Mouse (Mus musculus): ENCODE measurements at regions not wholly inside any gene's neighbourhood (a gene's known extent, or its start where the extent isn't known, plus 50 kb on each side); places are given as distances from the start of the nearest gene placed in this dataset.

GRCm38 (mm10) chr14:58907359-58907758, 235.3 kb downstream of the 1700129C05Rik start:
- 88% methylated on average over 3 of the region's 3 CpGs for WGBS
- Histone ChIP-seq H3K36me3 (ENCODE audit: control insufficient read depth, insufficient read depth, low read length) (no peaks in the 10 kb centered on the region), H3K27ac (ENCODE audit: low read depth, low read length) (no peak overlapping the region), H3K4me3 (ENCODE audit: low read depth, low read length) (no peak overlapping the region), H3K9ac (ENCODE audit: low read length) (no peak overlapping the region), H3K4me1 (replicated peaks; ENCODE audit: control insufficient read depth, insufficient read depth, low read length) (no peaks in the 10 kb centered on the region), H3K27me3 (ENCODE audit: control insufficient read depth, insufficient read depth, low read length) (no peaks in the 10 kb centered on the region), H3K4me2 (ENCODE audit: low read depth, low read length, severe bottlenecking) (no peak overlapping the region), H3K9me3 (ENCODE audit: control insufficient read depth, low read length) (no peaks in the 10 kb centered on the region)
- DNase-seq (ENCODE audit: low spot score) (no peak), ATAC-seq (replicated peaks; ENCODE audit: low FRiP score) (no peak)

GRCm38 (mm10) chr14:58906631-58907030, 236.1 kb downstream of the 1700129C05Rik start:
- Histone ChIP-seq H3K36me3 (ENCODE audit: control insufficient read depth, insufficient read depth, low read length) (no peaks in the 10 kb centered on the region), H3K9me3 (ENCODE audit: control insufficient read depth, low read length) (no peaks in the 10 kb centered on the region), H3K4me3 (ENCODE audit: low read depth, low read length) (no peak overlapping the region), H3K27me3 (ENCODE audit: control insufficient read depth, insufficient read depth, low read length) (no peaks in the 10 kb centered on the region), H3K4me2 (ENCODE audit: low read depth, low read length, severe bottlenecking) (no peak overlapping the region), H3K4me1 (replicated peaks; ENCODE audit: control insufficient read depth, insufficient read depth, low read length) (no peaks in the 10 kb centered on the region), H3K9ac (ENCODE audit: low read length) (no peak overlapping the region), H3K27ac (ENCODE audit: low read depth, low read length) (no peak overlapping the region)
- ATAC-seq (replicated peaks; ENCODE audit: low FRiP score) (no peak), DNase-seq (ENCODE audit: low spot score) (no peak)
- WGBS: 91% methylated on average over 4 of the region's 4 CpGs

- no peak for ATAC-seq (replicated peaks; ENCODE audit: low FRiP score)
- Histone ChIP-seq H3K27ac (ENCODE audit: low read depth, low read length) (no peak overlapping the region), H3K36me3 (ENCODE audit: control insufficient read depth, insufficient read depth, low read length) (no peaks in the 10 kb centered on the region), H3K27me3 (ENCODE audit: control insufficient read depth, insufficient read depth, low read length) (no peaks in the 10 kb centered on the region), H3K4me1 (replicated peaks; ENCODE audit: control insufficient read depth, insufficient read depth, low read length) (peaks cover 10% of the 10 kb centered on the region; the same call in 1 of the 2 replicates), H3K4me2 (ENCODE audit: low read depth, low read length, severe bottlenecking) (peak overlapping the region; percentile 26; the same call in 1 of the 2 replicates), H3K9me3 (ENCODE audit: control insufficient read depth, low read length) (no peaks in the 10 kb centered on the region), H3K9ac (ENCODE audit: low read length) (no peak overlapping the region), H3K4me3 (ENCODE audit: low read depth, low read length) (no peak overlapping the region)
- no peak for DNase-seq (ENCODE audit: low spot score)
- 25% methylated on average over 14 of the region's 14 CpGs for WGBS
Observed at GRCm38 (mm10) chr14:58868176-58868949, 274.3 kb downstream of the 1700129C05Rik start.

GRCm38 (mm10) chr14:58867396-58868107, 275.1 kb downstream of the 1700129C05Rik start:
- ATAC-seq (replicated peaks; ENCODE audit: low FRiP score): no peak
- peak overlapping the region; percentile 26; the same call in 1 of the 2 replicates for H3K4me2 ChIP-seq (ENCODE audit: low read depth, low read length, severe bottlenecking)

DNA sequence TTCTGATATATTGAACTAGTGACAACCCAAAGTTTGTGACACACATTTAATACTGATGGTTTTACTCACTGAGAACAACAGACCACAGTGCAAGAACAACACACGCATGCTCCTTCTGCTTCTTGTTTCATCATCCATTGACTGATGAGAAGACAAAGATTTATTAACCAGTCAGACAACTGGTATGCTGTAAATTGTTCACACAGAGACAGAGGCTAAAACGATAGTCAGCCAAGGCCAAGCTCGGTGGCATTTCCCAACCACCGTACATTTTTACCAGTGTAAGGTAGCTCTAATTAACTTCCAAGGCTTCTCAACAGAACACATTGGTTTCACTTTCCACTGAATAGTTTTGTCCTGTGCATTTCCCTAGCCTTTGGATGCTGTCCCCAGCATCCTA, 287.8 kb downstream of the 1700129C05Rik start:
- DNase-seq (ENCODE audit: low spot score): no peak
- ATAC-seq (replicated peaks; ENCODE audit: low FRiP score): no peak

More at GRCm38 (mm10) chr14:58867396-58868107, 275.1 kb downstream of the 1700129C05Rik start:
- Histone ChIP-seq H3K4me1 (replicated peaks; ENCODE audit: control insufficient read depth, insufficient read depth, low read length) (peaks cover 10% of the 10 kb centered on the region; the same call in 1 of the 2 replicates), H3K27me3 (ENCODE audit: control insufficient read depth, insufficient read depth, low read length) (no peaks in the 10 kb centered on the region), H3K36me3 (ENCODE audit: control insufficient read depth, insufficient read depth, low read length) (no peaks in the 10 kb centered on the region), H3K9me3 (ENCODE audit: control insufficient read depth, low read length) (no peaks in the 10 kb centered on the region), H3K9ac (ENCODE audit: low read length) (no peak overlapping the region), H3K27ac (ENCODE audit: low read depth, low read length) (no peak overlapping the region), H3K4me3 (ENCODE audit: low read depth, low read length) (no peak overlapping the region)
- DNase-seq (ENCODE audit: low spot score): no peak
- 36% methylated on average over 13 of the region's 13 CpGs for WGBS

DNA sequence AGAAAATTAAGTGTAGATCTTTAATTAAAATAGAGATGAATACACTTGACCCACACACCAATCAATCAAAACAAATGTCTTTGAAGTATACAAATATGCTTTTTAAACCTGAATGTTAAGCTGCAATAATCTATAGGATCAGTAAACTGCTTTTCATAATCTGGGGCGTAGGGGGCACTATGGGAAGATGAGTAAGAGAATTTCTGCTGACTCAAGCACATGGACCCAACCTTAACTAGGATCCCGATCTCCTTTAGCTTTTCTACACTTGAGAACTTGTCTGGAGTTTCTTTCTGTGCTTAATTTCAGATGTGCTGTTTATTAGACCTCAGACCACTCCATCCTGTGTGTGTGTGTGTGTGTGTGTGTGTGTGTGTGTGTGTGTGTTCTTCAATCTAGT, 298.1 kb downstream of the 1700129C05Rik start:
- Histone ChIP-seq H3K9me3 (ENCODE audit: control insufficient read depth, low read length) (no peaks in the 10 kb centered on the region), H3K9ac (ENCODE audit: low read length) (no peak overlapping the region), H3K27me3 (ENCODE audit: control insufficient read depth, insufficient read depth, low read length) (no peaks in the 10 kb centered on the region), H3K4me2 (ENCODE audit: low read depth, low read length, severe bottlenecking) (no peak overlapping the region), H3K36me3 (ENCODE audit: control insufficient read depth, insufficient read depth, low read length) (no peaks in the 10 kb centered on the region), H3K4me3 (ENCODE audit: low read depth, low read length) (no peak overlapping the region), H3K27ac (ENCODE audit: low read depth, low read length) (no peak overlapping the region), H3K4me1 (replicated peaks; ENCODE audit: control insufficient read depth, insufficient read depth, low read length) (no peaks in the 10 kb centered on the region)
- ATAC-seq (replicated peaks; ENCODE audit: low FRiP score): no peak
- DNase-seq (ENCODE audit: low spot score): no peak
- 88% methylated on average over 2 of the region's 2 CpGs for whole genome bisulfite sequencing

More for the DNA sequence above, 287.8 kb downstream of the 1700129C05Rik start:
- Histone ChIP-seq H3K27ac (ENCODE audit: low read depth, low read length) (no peak overlapping the region), H3K9ac (ENCODE audit: low read length) (no peak overlapping the region), H3K27me3 (ENCODE audit: control insufficient read depth, insufficient read depth, low read length) (no peaks in the 10 kb centered on the region), H3K4me3 (ENCODE audit: low read depth, low read length) (no peak overlapping the region), H3K4me2 (ENCODE audit: low read depth, low read length, severe bottlenecking) (no peak overlapping the region), H3K9me3 (ENCODE audit: control insufficient read depth, low read length) (no peaks in the 10 kb centered on the region), H3K36me3 (ENCODE audit: control insufficient read depth, insufficient read depth, low read length) (no peaks in the 10 kb centered on the region), H3K4me1 (replicated peaks; ENCODE audit: control insufficient read depth, insufficient read depth, low read length) (no peaks in the 10 kb centered on the region)
- WGBS: 92% methylated on average over 4 of the region's 4 CpGs

GRCm38 (mm10) chr14:58842196-58842886, 300.4 kb downstream of the 1700129C05Rik start:
- Histone ChIP-seq H3K9me3 (ENCODE audit: control insufficient read depth, low read length) (no peaks in the 10 kb centered on the region), H3K4me2 (ENCODE audit: low read depth, low read length, severe bottlenecking) (no peak overlapping the region), H3K4me1 (replicated peaks; ENCODE audit: control insufficient read depth, insufficient read depth, low read length) (no peaks in the 10 kb centered on the region), H3K27me3 (ENCODE audit: control insufficient read depth, insufficient read depth, low read length) (no peaks in the 10 kb centered on the region), H3K36me3 (ENCODE audit: control insufficient read depth, insufficient read depth, low read length) (no peaks in the 10 kb centered on the region), H3K27ac (ENCODE audit: low read depth, low read length) (no peak overlapping the region), H3K4me3 (ENCODE audit: low read depth, low read length) (no peak overlapping the region), H3K9ac (ENCODE audit: low read length) (no peak overlapping the region)
- DNase-seq (ENCODE audit: low spot score) (no peak), ATAC-seq (replicated peaks; ENCODE audit: low FRiP score) (no peak)
- 96% methylated on average over 1 of the region's 1 CpGs for WGBS

GRCm38 (mm10) chr14:58822938-58823337, 319.8 kb downstream of the 1700129C05Rik start:
- H3K4me2 ChIP-seq (ENCODE audit: low read depth, low read length, severe bottlenecking): no peak overlapping the region
- H3K36me3 ChIP-seq (ENCODE audit: control insufficient read depth, insufficient read depth, low read length): no peaks in the 10 kb centered on the region
- H3K4me1 ChIP-seq (replicated peaks; ENCODE audit: control insufficient read depth, insufficient read depth, low read length): no peaks in the 10 kb centered on the region
- WGBS: 86% methylated on average over 4 of the region's 4 CpGs
- H3K4me3 ChIP-seq (ENCODE audit: low read depth, low read length): no peak overlapping the region
- DNase-seq (ENCODE audit: low spot score): no peak
- no peaks in the 10 kb centered on the region for H3K9me3 ChIP-seq (ENCODE audit: control insufficient read depth, low read length)
- no peaks in the 10 kb centered on the region for H3K27me3 ChIP-seq (ENCODE audit: control insufficient read depth, insufficient read depth, low read length)
- no peak overlapping the region for H3K27ac ChIP-seq (ENCODE audit: low read depth, low read length)
- no peak for ATAC-seq (replicated peaks; ENCODE audit: low FRiP score)
- H3K9ac ChIP-seq (ENCODE audit: low read length): no peak overlapping the region

Data from forebrain, embryonic 11.5 days (tissue).